Mouse (Mus musculus) T-helper 1 cell (primary cell): ENCODE data around the gene Gjd3.
"Not testable (repeated sequence)": the region's sequence is repeated elsewhere in the genome, so short reads cannot be mapped to it uniquely, and the experiment has no call there.

Source experiments
- in situ Hi-C: fragments of 300-600 bp; cut with MboI, MseI; formaldehyde crosslinking; loops from one replicate; pipeline ENCODE4 v1.15.1; 2025; ENCODE audit warnings: high pct_unique_total_duplicates

Gene Gjd3

DNA sequence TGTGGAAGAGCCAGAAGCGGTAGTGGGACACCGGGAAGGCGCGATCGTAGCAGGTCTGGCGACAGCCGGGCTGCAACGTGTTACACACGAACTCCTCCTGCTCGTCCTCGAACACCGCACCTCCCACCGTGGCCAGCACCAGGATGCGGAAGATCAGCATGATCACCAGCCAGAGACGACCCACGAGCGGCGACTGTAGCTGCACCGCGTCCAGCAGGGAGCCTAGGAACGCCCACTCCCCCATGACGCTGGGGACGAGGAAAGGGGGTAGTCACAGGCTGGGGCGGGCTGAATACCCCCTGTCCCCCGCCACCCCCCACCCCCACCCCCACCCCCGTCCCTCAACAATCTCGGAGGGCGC lies at the start of gene Gjd3:
Gjd3 (minus strand) TSS at position 244 of the 361 bp plus-strand sequence.
- in situ Hi-C loops = no loop called here

DNA sequence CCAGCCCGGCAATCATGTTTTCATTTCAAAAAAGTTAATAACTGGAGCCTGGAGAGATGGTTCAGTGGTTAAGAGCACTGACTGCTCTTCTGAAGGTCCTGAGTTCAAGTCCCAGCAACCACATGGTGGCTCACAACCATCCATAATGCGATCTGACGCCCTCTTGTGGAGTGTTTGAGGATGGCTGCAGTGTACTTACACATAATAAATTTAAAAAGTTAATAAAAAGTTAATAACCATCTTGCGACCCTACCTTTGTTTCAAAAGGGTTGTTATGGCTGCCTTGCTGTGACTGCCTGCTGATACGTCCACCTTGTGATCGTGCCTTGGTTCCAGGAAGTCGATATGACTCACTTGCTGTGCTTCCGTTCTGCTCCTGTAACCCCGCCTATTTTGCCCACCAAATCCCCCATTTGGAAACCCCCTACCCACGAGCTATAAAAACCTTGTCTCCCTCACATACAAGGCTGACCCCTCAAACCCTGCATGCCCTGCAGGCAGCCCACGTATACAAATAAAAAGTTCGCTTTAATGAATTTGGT lies 44.2 kb upstream of the Gjd3 start:
- in situ Hi-C loops = loop anchor here (10.0 kb wide), 1 partner anchor 1202 kb away; no protein-coding TSS in a partner anchor

DNA sequence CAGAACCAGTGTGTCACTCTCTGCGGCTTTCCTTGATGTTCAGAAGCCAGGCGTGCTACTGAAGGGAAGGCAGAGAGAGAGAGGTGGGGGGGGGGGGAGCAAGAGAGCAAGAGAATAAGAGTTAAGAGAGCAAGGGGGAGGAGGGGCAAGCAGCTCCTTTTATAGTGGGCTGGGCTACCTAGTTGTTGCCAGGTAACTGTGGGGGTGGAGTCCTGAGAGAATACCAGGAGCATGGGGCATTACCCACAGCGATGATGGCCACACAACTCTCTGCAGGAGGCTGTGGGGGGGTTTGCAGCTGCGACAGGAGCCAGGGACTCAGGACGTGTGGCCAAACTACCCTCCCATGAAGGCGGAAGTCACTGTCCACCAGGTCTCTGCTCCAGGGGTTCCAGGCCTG lies 43.1 kb upstream of the Gjd3 start:
- in situ Hi-C loops = loop anchor here (10.0 kb wide), 1 partner anchor 1201 kb away; no protein-coding TSS in a partner anchor

DNA sequence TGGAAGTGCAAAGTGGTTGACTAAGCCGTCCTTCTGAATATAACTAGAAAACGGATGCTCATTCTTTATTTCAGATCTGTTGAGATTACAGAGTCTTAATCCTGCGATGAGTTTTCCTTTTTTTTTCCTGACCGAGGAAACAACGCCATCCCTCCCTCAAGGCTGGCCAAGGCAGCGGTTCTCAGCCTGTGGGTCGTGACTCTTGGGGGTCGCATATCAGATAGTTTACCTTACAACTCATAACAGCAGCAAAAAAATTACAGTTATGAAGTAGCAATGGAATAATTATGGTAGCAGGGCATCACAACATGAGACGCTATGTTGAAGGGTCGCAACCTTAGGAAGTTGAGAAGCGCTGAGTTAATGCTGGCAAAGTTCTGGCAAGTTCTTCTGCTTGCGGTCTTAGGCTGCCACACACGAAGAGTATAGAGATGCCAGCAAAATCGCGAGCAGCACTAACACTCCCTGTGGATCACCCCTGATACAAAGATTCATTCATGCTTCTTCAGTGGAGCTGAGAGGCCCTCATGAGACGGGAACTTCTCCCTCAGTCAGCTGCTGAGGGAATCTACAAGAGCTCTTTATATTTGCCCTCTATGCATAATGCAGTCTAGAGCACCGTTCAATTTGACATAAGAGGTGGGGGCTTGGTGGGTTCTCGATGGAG lies 41.8 kb upstream of the Gjd3 start:
- in situ Hi-C loops = loop anchor here (10.0 kb wide), 1 partner anchor 1200 kb away; no protein-coding TSS in a partner anchor

DNA sequence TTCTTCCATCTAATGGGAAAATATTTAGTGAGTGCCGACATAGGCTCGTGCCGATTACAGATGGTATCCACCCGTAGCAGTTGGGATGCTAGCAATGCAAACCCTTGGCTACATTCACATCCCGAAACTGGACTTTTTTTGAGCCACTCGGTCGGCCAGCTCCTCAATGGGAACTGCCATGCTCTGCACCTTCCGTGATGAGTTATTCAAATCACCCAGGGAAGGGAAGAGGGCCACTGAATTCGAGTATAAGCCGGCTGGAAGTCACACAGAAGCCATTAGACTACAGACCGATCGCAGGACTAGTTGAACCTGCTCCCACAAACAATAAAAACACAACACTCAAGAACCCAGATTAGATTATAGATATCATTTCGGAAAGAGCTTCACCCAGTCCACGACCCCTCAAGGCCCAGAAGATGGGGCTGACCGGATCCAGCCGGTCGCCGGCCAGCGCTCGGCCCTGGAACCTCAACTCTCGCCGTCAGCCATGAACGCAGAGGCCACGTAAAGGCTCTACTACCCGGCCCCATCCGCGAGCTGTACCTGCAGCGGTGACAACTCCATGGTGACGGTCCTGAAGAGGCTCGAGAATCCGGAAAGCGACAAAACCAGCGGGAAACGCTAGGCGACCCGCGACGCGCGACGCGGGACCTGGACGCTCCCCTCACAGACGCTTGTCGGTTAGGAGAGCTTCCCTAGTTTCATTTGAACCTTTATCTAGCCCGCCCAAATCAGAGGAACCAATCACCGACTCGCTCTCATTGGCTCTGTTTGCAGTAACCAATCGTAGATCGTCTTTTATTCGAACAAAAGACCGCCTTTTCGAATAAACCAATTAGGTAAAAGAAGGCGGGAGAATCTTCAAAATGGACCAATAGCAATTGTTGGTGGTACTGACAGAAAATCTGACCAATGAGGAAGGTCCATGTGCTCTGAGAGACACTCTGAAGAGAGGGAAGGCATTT lies 41.0 kb upstream of the Gjd3 start, which contains the start of gene Top2a:
Top2a (minus strand) TSS at position 690 of the 968 bp plus-strand sequence.
- in situ Hi-C loops = loop anchor here (10.0 kb wide), 1 partner anchor 1199 kb away; no protein-coding TSS in a partner anchor

DNA sequence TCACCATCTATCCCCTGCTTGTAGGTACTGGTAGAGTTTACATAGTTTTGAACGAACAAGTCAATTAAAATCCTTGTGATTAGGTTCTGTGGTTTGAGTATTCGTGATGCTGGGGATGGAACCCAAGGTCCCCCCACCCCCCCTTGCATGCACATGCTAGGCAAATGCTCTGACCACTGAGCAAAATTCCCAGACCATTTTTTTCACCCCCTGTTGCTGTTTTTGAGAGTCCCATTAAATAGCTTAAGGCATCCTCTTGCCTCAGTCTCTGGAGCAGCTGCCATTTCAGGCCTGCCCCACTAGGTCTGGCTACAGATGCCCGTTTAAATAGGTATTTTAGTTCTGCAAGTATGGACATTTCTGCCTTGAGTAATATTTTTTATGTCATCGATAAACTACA lies 40.3 kb upstream of the Gjd3 start:
- in situ Hi-C loops = loop anchor here (10.0 kb wide), 1 partner anchor 1198 kb away; no protein-coding TSS in a partner anchor

DNA sequence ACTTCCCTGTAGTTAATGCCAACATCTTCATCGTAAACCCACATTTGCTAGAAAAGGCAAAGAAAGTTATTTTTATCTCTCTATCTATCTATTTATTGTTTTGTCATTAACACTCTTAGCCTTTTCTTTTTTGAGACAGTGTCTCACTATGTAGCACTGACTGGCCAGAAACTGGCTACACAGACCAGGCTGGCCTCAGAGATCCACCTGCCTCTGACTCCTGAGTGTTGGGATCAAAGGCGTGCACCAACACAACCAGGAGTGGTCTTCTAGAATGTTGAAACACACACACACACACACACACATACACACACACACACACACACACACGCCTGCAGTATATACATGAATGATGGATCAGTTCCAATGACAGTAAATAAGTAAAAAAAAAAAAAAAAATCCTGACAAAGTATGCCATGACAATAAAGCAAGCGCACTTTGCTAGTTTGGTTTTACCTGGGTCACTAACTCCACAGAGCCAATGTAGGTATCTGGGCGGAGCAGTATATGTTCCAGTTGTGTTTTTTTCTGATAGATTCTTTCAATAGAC lies 39.6 kb upstream of the Gjd3 start:
- in situ Hi-C loops = loop anchor here (10.0 kb wide), 1 partner anchor 1198 kb away; no protein-coding TSS in a partner anchor

DNA sequence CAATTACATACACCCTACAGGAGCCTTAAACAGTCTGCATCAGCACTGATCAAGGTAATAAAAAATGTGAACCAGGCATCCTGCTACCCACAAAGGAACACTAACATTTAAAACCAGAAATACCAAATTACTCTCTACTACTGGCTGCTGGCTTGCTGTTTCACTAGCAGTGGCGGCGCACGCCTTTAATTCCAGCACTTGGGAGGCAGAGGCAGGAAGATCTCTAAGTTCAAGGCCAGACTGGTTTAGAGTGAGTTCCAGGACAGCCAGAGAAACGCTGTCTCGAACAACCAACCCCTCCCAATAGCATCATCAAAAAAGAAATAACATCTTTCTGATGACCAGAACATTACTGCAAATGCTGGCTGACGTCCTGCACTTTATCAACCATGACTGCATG lies 37.0 kb upstream of the Gjd3 start:
- in situ Hi-C loops = loop anchor here (10.0 kb wide), 1 partner anchor 1195 kb away; no protein-coding TSS in a partner anchor

DNA sequence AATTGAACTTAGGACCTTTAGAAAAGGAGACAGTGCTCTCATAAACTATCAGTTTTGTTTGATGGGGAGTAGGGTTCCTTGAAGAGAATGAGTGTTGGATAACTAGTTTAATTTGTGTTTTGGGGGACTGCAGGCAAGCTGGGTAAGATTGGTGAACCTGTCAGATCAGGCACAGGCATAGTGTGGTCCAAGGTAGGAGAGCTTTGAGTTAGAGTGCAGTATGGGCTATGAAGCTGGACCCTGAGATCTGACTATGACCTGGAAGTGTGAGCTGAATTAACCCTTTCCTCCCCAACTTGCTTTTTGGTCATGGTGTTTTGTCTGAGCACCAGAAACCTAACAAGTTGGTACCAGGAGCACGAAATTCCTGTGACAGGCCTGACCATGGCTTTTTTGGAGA lies 31.0 kb upstream of the Gjd3 start:
- in situ Hi-C loops = no loop called here

DNA sequence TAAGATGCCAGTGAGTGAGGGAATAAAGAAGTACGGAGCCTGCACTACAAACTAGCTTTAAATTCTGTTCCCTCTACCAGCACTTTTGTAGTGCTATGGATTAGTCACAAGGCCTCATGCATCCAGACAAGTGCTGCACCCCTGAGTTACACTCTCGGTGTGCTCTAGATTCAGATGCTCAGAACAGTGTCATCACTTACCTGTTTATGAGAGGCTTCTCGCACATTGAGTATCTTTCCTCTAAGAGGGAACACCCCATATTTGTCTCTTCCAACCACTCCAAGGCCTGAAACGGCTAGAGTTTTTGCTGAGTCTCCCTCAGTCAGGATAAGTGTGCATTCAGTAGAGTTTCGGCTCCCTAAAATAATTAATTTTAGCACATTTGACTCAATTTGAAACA lies 27.9 kb upstream of the Gjd3 start:
- in situ Hi-C loops = no loop called here

DNA sequence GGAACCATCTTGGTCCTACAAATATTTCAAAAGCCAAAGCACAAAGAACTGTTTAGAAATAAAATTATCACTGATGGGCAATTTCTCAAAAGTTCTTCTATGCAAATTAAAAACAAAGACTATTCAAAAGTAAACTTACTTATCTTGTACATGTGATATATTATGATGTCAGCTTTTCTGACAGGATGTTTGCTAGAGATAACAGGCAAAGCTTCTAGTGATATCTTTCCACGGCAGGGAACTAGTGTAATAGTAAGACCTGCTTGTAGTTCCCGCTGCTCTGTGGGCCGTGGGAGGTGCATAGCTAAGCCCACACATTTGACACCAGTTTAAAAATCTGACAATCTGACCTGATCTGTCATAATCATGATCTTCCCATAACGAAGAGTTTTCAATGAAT lies 27.3 kb upstream of the Gjd3 start:
- in situ Hi-C loops = no loop called here

DNA sequence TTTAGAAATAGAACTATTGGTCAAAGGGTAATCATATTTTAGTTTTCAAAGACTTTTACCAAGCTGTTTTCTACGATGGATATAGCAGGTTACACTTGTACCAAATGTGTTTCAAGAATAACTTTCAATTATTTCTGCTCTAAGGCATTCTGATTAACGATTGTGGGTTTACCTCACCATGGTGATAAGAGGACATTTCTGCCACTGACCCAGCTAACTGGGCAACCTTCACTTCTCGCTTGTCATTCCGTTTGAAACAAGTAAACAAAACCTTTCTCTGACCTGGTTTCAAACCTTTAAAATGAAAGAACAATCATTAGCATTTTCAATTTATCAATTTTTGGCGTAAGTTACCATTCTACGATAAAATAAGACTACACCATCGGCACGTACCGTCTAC lies 24.0 kb upstream of the Gjd3 start:
- in situ Hi-C loops = no loop called here

DNA sequence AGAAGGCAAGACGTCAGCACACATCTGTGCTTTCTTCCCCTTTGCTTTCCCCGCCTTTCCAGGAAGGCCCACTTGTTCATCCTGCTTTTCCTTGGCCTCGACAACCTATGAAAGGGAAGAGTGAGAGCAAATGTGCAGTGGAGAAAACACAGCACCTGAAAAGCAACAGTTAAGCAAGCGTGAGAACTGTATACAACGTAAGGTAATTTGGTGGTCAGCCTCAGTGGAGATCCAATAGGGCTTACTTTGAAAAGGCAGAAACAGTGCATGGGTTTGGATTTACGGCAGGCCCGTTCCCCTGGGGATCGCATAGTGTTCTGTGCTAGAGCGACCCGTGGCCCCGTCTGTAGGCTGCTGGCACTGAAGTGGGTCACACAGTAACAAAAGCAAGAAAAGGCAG lies 16.4 kb upstream of the Gjd3 start:
- in situ Hi-C loops = loop anchor here (5.0 kb wide), 1 partner anchor 1498 kb away; no protein-coding TSS in a partner anchor

DNA sequence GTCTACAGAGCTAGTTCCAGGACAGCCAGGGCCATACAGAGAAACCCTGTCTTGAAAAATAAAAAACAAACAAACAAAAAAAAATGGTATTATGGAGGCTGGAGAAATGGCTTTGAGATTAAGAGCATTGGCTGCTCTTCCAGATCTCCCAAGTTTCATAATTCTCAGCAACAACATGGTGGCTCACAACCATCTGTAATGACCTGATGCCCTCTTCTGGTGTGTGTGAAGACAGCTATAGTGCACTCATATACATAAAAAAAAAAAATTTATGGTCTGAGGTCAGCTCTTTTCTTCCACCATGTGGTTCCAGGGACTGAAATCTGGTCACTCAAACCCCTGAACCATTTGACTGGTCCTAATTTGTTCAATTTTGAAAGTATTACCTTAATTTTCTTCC lies 16.0 kb upstream of the Gjd3 start:
- in situ Hi-C loops = loop anchor here (5.0 kb wide), 1 partner anchor 1499 kb away; no protein-coding TSS in a partner anchor

DNA sequence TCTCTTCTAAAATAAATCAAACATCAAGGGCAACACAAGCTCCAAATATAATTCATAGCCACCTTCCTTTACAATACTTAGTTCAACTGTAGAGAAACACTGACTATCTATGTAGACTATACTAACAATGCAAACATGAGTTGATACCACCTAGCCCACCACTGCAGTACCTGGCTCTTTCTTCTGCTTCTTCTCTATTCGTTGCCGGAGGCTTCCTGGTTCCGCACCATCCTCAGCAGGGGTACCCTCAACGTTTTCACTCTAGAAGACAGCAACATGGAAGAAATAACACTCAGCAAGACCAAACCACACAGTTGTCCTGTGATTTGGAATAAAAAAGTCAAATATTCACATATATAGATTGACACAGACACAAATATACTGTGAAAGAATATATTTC lies 14.8 kb upstream of the Gjd3 start:
- in situ Hi-C loops = loop anchor here (5.0 kb wide), 1 partner anchor 1500 kb away; no protein-coding TSS in a partner anchor

DNA sequence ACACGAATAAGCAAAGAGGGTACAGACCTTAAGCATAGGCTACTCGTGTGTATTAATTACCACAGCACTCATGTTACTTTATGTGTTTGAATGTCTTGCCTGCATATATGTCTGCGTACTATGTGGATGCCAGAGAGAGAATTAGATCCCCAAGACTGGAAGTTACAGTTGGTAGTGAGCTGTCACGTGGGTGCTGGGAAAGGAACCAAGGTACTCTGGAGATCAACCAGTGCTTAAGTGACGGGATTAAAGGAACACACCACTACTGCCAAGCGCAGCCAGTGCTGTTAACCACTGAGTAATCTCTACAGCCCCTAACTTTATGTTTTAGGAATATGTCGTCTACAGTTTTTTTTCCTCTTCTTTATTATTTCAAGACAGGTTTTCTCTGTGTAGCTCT lies 13.2 kb upstream of the Gjd3 start:
- in situ Hi-C loops = loop anchor here (5.0 kb wide), 1 partner anchor 1501 kb away; no protein-coding TSS in a partner anchor

DNA sequence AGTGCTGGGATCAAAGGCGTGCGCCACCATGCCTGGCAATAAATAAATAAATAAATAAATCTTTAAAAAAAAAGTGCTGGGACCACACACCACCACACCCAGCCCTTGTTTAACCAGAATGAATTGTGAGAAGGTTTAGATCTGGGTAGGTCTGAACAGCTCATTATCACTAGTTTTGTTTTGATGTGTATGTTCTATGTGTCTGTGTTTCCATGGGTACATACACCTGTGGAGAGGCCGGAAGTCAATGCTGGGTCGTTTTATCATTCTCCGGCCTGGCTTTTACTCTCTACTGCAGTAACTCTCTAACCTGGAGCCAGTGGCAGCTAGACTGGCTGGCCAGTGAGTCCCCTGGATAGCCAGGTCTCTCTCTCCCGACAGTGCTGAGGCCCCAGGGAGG lies 8.1 kb upstream of the Gjd3 start:
- in situ Hi-C loops = loop anchor here (5.0 kb wide), 1 partner anchor 169 kb away; no protein-coding TSS in a partner anchor

DNA sequence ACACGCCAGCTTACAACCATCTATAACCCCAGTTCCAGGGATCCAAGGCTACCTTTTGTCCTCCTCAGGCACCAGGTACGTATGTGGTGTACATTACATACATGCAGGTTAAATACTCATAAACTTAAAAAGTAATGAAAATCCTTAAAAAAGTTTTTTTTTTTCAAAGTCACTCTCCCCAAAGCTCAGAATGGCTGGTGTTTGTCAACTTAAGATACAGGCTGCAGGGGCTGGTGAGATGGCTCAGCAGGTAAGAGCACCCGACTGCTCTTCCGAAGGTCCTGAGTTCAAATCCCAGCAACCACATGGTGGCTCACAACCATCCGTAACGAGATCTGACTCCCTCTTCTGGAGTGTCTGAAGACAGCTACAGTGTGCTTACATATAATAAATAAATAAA lies 5.4 kb upstream of the Gjd3 start:
- in situ Hi-C loops = not testable (repeated sequence)

DNA sequence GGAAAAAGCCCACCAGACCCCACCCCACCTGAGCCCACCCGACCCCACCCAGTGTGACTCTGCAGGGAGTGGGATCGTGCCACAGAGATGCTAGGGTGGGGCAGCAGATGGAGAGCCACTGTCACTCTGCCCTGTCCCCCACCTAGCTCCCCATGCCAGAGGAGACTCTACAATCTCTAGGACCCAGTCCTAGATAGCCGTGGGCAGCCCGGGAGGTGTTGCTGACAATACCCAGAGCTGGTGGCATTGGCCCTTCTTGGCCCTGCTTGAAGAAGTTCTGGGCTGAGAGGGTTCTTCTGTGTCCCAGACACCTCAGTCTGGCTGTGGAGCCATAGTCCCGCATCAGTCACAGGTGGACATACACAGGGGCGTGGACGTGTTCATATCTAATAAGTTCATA lies 2.7 kb upstream of the Gjd3 start:
- in situ Hi-C loops = no loop called here

DNA sequence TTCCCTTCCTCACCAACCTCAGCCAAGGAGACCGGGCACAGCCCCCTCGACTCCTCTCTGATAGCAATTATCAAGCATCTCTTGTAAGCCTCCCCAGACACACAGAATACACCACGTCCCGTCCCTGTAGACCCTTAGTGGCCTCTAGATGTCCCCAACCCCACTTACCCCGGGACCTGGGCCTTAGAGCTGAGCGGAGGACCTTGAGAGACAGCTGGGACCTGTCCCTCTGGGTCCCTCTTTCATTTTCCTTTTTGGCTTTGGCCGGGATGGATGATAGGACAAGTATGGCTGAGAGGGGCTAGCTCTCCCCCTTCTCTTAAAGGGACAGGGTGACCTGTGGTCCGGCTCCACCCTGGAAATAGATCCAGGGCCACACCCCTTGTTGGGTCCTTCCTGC lies 735 bp upstream of the Gjd3 start:
- in situ Hi-C loops = no loop called here

DNA sequence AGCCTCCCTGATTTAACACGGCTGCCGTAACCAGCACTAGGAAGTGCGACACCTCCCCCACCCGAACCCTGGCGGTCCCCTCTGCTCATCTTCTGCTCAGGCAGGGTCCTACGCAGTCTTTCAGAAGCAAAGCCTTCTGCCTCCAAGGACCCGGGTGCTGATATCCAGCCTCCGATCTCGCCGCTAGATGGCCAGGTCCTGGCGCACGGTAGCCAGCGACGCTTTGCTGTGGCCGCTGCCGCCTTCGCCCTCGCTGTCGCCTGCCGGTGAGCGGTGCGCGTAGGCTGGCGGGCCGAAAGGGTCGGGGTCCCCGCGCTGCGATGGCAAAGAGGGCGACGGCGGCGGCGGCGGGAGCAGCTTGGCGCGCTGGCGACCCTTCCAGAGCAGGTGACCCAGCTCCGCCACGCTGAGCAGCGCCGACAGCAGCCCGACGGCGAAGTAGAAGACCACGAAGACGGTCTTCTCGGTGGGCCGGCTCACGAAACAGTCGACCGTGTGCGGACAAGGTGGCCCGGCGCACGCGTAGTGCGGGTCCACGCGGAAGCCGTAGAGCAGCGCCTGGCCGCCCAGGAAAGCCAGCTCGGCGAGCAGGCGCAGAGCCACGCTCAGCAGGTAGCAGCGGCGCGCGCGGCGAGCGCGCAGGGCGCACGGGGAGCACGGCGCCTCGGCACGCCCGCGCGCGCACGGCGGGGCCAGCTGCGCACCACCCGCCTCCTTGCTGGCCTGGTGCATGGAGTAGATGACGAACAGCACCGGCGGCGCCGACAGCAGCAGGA lies 631 bp downstream of the Gjd3 start:
- in situ Hi-C loops = no loop called here
